Mouse (Mus musculus): Measurements from ENCODE around the gene Akr1b7. TPM values are rescaled to one million over a fixed set of nuclear protein-coding genes. Genes with fewer than 3 reads are reported as not detected.

Akr1b7 gene
- total RNA-seq, 2 experiments from 2014 or later, result not detected

GRCm38 (mm10) chr6:34416521-34416920 is 4.4 kb downstream of the Akr1b7 start:
- no peak for ATAC-seq (replicated peaks; ENCODE audit: low FRiP score, low TSS enrichment, poor library complexity, severe bottlenecking)

GRCm38 (mm10) chr6:34419071-34419470 is 6.9 kb downstream of the Akr1b7 start:
- no peak for ATAC-seq (replicated peaks; ENCODE audit: low FRiP score, low TSS enrichment, poor library complexity, severe bottlenecking)

GRCm38 (mm10) chr6:34439006-34439405 is 26.9 kb downstream of the Akr1b7 start:
- ATAC-seq (replicated peaks; ENCODE audit: low FRiP score, low TSS enrichment, poor library complexity, severe bottlenecking), result no peak

GRCm38 (mm10) chr6:34441556-34442257 is 29.6 kb downstream of the Akr1b7 start:
- ATAC-seq (replicated peaks; ENCODE audit: low FRiP score, low TSS enrichment, poor library complexity, severe bottlenecking), result peak; percentile 50; the same call in 1 of the 2 replicates

- no peak for ATAC-seq (replicated peaks; ENCODE audit: low FRiP score, low TSS enrichment, poor library complexity, severe bottlenecking)
Measured at GRCm38 (mm10) chr6:34443791-34444190, 31.7 kb downstream of the Akr1b7 start.

GRCm38 (mm10) chr6:34447961-34448360 is 35.8 kb downstream of the Akr1b7 start:
- ATAC-seq (replicated peaks; ENCODE audit: low FRiP score, low TSS enrichment, poor library complexity, severe bottlenecking), result peak; percentile 87

- ATAC-seq (replicated peaks; ENCODE audit: low FRiP score, low TSS enrichment, poor library complexity, severe bottlenecking), result no peak
Measured at GRCm38 (mm10) chr6:34448696-34449095, 36.6 kb downstream of the Akr1b7 start.

GRCm38 (mm10) chr6:34452963-34453770 is 41.0 kb downstream of the Akr1b7 start:
- no peak for ATAC-seq (replicated peaks; ENCODE audit: low FRiP score, low TSS enrichment, poor library complexity, severe bottlenecking)

- ATAC-seq (replicated peaks; ENCODE audit: low FRiP score, low TSS enrichment, poor library complexity, severe bottlenecking), result no peak
Measured at GRCm38 (mm10) chr6:34459456-34459855, 47.3 kb downstream of the Akr1b7 start.

GRCm38 (mm10) chr6:34460651-34461050 is 48.5 kb downstream of the Akr1b7 start:
- no peak for ATAC-seq (replicated peaks; ENCODE audit: low FRiP score, low TSS enrichment, poor library complexity, severe bottlenecking)

GRCm38 (mm10) chr6:34463582-34463981 is 51.4 kb downstream of the Akr1b7 start:
- ATAC-seq (replicated peaks; ENCODE audit: low FRiP score, low TSS enrichment, poor library complexity, severe bottlenecking), result no peak

GRCm38 (mm10) chr6:34471434-34472110 is 59.4 kb downstream of the Akr1b7 start:
- peak; percentile 64 for ATAC-seq (replicated peaks; ENCODE audit: low FRiP score, low TSS enrichment, poor library complexity, severe bottlenecking)

Other genes with a start within 250 kb of the Akr1b7 start
- 11.5 and 15.7 TPM in 2 replicates for gene Slc35b4, start 235.2 kb upstream of the Akr1b7 start, total RNA-seq (2014; fragmentation: Nextera tagmentation)
- 10.3 and 17.4 TPM in 2 replicates for gene Slc35b4, start 235.2 kb upstream of the Akr1b7 start, total RNA-seq (2017)
- gene Akr1b3, start 94.9 kb upstream of the Akr1b7 start, total RNA-seq (2014; fragmentation: Nextera tagmentation), result 136 and 183 TPM in 2 replicates
- gene Akr1b3, start 94.9 kb upstream of the Akr1b7 start, total RNA-seq (2017), result 72.9 and 78.5 TPM in 2 replicates
- not detected in 2 replicates for gene Akr1b8, start 58.2 kb upstream of the Akr1b7 start, total RNA-seq (2014; fragmentation: Nextera tagmentation)
- gene Akr1b8, start 58.2 kb upstream of the Akr1b7 start, total RNA-seq (2017), result not detected in 2 replicates
- gene Akr1b10, start 28.1 kb upstream of the Akr1b7 start, total RNA-seq (2014; fragmentation: Nextera tagmentation), result 18.6 and 22.5 TPM in 2 replicates
- 10.5 and 16.5 TPM in 2 replicates for gene Akr1b10, start 28.1 kb upstream of the Akr1b7 start, total RNA-seq (2017)
- gene Bpgm, start 63.9 kb downstream of the Akr1b7 start, total RNA-seq (2014; fragmentation: Nextera tagmentation), result 9.2 and 21.2 TPM in 2 replicates
- 17.1 and 26.4 TPM in 2 replicates for gene Bpgm, start 63.9 kb downstream of the Akr1b7 start, total RNA-seq (2017)
- not detected in 2 replicates for gene Cald1, start 186.2 kb downstream of the Akr1b7 start, total RNA-seq (2014; fragmentation: Nextera tagmentation)
- gene Cald1, start 186.2 kb downstream of the Akr1b7 start, total RNA-seq (2017), result 1.1 TPM in 1 of 2 replicates, not detected in the other

All from megakaryocyte-erythroid progenitor cell, adult 5-6 weeks (primary cell).